Mouse (Mus musculus) ovary, postnatal 10 days (tissue): ENCODE measurements around the gene Iqcc.

Experiments used
- DNase-seq: peaks from one replicate; pipeline ENCODE4 v3.0.0; 2022; ENCODE audit warnings: low spot score

The Iqcc gene

DNA sequence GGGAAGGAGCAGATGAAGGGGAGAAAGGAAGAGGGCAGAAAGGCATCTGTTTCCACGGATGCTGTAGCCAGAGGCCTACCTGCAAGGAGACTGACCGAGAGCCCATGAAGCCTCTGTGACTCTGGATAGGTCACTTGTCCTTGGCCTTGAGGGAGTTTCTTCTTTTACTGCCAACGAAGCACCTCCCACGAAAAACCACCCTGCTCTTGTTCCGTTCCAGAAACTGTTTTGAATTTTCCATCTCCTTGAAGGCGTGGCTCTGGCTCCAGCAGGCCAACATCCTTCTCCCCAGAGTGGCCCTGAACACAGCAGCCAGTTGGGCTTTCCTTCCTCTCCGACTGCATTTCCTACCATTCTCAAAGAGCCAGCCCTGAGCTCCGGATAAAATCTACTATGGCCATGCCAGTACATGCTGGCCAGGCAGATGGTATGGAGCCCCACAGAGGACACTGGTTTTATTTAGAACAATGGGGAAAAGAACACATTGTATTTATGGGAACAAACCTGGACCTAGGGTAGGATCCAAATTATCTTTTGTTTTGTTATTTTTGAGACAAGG, 2.5 kb upstream of the Iqcc start:
- DNase-seq: no peak

DNA sequence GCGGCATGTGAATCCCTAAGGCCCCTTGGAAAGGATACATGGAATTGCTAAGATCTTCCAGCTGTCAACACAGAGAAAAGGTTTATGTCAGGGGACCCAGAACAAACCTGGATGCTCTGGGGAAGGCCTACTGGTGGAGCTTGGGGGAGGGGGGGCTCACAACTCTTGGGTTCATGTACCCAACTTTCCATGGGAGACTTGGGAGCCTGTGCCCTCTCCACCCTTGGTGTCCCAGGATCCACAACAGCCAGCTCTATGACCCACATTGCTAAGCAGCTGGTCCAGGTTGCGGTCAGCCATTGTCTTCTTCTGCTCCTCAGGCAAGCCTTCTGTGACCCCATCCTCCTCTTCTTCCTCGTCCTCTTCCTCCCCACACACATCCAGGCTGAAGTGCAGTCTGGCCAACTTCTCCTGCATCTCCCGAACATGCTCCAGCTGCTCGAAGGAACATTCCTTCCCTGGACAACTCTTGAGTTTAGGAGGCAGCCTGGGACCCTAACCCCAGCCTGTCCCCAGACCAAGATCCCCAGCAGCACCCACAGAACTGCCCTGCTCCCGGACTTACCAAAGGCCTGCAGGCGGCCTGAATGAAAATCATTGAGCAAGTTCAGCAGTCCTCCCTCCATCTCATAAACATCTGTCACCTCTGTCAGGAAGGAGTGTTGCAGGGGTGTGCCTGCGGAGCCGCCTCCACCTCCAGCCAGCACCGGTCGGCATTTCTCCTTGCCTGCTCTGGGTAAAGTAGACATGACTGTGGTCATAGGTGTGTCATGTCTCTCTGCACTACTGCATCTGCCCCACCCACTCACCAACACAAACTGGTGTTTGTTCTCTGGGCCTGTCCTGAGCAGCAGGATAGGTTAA, 1.8 kb upstream of the Iqcc start:
- no peak for DNase-seq

DNA sequence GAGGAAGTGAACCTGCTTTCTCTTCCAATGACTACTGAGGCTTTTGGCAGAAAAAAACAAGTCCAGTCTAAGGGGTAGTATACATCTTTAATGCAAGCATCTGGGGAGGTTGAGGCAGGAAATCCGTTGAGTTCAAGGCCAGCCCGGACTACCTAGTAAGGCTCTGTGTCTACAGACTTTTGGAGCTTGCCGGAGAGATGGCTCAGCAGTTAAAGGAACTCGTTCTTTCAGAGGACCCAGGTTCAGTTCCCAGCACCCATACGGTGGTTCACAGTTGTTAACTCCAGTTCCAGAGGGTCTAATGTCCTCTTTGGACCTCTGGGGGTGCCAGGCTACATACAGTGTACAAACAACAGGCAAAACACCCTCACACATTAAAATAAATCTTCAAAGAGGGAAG, 868 bp downstream of the Iqcc start:
- DNase-seq: no peak

DNA sequence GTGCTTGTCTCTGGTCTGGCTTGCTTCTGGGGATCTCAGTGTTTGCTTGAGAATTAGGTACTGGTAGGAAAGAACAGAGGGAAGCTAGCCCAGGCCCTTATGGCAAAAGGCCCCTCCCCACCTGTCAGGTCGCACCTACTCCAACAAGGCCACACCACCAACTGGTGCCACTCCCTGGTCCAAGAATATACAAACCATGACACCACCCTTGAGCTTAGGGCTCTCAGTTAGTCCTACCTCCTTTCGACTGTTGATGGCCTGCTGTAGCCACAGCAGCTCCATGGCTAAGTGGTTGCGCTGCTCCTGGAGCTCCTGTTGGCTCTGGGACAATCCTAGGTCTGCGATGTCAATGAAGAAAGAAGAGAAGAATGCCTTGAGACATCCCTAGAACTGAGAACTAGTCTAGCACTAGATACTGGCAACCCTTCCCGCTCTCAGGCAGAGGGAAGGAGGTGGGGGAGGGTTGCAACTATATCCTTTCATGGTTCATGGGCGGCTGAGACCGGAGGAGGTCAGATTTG, 1.7 kb downstream of the Iqcc start:
- no peak for DNase-seq

DNA sequence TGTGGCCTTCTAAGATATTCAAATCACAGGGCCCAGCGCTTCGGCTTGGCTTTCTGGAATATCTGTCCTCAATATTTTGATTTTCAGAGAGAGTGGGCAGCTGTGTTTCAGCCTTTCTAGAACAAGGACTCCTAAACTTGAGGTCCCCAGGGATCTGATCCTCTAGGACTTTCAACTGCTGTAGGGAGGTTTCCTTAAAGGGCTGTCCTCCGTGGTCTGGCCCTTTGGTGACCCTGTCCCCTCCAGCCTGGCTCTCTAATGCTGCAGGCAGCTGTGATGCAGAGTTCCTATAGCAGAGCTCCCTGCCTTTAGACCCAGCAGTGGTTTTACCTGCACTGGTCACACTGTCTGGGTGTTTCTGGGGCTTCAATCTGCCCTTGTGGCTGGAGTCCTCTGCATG, 2.3 kb downstream of the Iqcc start:
- DNase-seq: no peak

DNA sequence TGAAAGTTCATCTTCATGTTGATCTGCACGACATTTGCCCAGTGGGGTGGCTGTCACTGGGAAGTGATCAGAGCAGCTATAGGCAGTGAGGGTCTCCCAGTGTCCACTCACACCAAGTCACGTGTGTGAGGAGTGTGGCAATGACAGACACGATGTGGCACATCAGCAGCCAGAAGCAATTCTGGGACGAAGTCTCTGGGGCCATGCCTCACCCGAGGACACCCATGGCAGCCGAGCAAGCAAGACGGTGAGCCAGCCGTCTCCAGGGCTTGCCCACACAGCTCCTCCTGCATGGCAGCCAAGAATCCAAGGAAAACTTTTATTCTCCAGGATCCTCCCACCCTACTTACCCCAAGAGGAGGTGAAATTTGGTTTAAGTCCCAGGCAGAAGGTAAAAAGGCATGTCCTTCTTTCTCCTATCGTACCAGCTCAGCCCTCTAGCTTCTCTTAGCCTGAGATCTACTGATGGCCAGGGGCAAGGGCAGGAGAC, 3.1 kb downstream of the Iqcc start:
- DNase-seq: no peak

DNA sequence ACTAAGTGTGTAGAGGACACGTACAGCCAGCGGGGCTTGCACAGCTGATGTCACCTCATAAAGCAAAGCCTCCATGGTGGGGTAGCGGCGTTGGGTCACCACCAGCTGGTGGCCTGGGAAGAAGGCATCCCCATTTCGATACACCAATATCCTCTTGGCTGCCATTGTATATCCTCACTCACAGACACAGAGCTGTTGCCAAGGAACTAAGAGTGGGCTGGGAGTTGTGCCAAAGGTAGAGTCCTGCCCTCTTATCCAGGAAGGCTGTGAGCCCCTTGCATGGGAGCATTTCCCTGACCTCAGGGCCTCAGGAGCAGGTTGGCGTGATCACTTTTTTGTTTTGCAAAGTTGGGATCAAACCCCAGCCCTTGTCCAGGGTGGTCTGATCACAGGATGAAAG, 4.8 kb downstream of the Iqcc start, which contains the start of gene Dcdc2b:
Gene Dcdc2b (minus strand): TSS at position 165 of the 400 bp plus-strand sequence.
- DNase-seq: no peak

DNA sequence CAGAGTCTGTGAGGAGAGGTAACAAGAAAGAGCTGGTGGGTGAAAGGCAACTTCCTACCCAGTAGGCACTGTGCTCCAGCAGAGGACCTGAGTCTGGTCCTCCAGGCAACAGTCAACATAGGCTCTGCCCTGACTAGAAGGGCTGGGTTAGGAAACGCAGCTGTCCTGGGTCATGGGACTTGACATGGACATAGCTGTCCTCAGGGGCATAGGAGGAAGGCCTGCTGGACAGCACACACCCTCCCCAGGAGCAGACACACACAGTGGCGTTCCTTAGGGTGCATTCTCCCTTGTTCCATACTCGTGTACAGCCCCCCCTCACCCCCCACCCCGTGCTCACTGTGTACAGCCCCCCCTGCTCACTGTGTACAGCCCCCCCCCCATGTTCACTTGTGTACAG, 8.4 kb downstream of the Iqcc start:
- no peak for DNase-seq

DNA sequence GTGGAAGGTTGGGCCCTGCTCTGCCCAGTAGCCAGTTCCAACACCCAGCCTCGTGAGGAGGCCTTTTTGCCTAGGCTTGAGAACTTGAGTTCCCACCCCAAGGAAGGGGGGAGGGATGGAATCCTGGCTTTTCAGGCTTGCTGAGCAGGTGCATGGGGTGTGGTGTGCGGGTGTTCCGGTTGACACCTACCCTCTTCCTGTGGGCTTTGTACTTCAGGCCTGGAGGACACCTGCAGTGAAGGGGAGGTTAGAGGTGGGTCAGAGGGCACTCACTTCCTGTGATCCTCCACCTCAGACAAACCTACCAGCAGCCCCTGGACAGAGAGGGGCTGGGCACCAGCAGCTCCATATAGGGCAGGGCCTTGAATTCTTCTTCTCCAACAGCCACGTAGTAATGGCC, 8.9 kb downstream of the Iqcc start:
- no peak for DNase-seq

DNA sequence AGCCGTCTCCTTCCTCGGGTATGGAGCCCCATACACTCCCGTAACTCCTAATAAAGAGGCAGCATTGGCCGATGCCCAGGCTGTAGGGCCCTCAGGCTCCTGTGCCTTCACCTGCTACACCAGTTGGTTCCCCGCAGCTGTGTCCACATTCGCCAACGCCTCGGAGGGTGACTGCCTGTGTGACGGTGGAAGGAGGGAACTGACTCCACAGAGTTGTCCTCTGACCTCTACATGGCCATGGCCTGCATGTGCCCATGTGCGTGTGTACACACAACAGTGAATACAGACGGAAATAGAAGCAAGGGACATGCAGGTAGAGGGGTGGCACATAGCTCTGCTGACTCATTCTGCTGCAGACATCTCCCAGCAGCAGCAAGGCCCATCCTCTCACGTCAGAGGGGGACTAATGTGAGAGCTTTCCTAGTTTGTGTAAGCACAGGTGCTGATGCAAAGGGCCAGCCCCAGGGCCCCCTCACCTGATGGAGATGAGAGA, 9.7 kb downstream of the Iqcc start:
- no peak for DNase-seq

DNA sequence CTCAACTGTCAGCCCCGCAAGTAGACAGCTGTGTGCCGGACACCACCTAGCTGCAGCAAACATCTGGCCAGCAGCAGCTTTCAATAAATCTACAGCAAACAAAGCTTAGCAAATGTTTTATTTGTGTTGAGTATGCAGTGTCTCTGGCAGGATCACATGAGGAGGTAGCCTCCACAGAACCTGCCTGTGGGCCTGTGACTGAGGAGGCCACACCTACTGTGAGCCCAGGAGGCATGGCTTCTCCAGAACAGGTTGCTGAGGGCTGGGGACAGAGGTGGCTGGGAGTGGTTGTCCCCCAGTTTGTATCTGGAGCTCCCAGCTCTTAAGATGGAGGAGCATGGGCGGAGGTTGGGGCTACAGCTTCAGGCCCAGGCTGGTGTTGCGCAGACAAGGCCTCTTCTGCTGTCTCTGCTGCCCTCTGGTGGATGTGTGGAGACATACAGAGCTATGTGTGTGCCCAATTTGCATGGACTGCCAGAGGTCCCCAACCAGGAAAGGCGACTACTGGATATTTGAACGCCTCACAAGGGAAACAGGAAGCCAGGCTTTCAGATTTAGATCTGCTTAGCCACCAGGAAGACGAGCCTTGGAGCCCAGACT, 10.4 kb downstream of the Iqcc start:
- DNase-seq: peak; percentile 50

DNA sequence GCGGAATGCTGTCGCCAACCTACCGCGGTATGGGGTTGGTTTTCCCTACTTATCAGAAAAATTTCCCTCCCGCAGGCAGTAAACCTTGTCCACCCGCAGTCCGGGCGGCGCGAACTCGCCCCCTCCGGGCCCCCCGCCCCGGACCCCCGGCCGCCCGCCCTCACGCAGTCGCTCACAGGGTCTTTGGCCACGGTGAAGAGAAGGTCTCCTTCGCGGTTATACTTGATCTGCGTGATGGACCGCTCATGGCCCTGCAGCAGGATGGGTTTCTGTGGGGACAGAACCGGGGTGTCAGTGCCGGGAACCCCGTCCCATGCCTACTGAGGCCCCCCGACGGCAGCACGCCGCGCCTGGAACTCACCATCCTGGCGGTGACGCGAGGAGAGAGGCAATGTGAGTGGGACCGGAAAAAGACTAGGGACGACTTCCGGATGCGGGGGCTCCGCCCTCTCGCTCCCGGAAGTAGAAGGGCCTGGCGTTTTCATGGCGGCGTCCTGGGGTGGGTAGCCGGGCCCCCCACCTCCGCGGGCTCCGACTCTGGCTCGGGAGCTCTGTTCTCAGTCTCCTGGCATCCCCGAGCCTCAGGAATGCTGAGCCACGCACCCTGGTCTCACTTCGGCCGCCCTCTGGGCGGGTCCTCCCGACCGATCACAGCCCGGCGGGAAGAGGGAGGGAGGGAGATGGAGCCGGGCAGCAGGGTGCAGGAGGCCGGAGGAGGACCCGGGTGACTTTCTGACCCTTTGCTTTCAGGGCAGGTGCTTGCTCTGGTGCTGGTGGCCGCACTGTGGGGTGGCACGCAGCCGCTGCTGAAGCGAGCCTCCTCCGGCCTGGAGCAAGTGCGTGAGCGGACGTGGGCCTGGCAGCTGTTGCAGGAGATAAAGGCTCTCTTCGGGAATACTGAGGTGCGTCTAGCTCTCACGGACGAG, 18.4 kb downstream of the Iqcc start, which contains the start of the genes Eif3i and Tmem234:
Gene Eif3i (minus strand): TSS at position 416 of the 926 bp plus-strand sequence.
Gene Tmem234 (plus strand): TSS at position 436 of the 926 bp plus-strand sequence.
- peak; percentile 63 for DNase-seq

DNA sequence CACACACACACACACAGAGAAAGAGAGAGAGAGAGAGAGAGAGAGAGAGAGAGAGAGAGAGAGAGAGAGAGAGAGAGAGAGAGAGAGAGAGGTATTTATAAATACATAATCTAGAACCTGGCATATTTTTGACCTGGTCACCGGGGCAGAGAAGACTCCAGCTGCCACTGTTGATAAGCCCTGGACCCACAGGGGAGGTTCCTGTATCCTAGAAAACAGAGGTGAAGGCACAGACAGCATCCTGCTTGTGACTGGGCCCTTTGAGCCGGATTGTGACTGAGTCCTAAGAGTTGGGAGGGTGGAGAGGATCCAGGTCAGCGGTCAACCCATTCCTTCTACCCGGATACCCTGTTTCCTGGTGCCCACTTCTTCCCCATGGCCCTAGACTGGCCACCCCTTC, 30.0 kb downstream of the Iqcc start:
- DNase-seq: no peak

DNA sequence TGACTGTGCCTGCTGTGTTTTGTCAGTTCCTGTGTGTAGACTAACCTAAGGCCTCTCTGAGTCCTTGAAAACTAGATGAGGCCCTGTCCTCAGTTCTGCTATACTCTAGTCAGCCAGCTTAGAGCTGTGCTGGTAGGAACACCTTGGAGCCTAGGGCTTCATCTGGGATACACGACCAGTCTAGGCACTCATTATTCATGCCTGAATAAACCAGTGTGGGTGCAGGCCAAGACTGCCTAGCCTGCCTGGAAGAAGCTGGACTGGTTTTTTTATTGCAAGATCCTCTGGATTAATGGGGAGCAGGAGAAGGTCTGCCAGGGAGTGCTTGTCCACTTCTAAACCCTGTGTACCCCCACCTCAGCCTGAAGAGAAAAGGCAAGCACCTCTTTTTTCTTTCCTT, 32.0 kb downstream of the Iqcc start:
- no peak for DNase-seq

DNA sequence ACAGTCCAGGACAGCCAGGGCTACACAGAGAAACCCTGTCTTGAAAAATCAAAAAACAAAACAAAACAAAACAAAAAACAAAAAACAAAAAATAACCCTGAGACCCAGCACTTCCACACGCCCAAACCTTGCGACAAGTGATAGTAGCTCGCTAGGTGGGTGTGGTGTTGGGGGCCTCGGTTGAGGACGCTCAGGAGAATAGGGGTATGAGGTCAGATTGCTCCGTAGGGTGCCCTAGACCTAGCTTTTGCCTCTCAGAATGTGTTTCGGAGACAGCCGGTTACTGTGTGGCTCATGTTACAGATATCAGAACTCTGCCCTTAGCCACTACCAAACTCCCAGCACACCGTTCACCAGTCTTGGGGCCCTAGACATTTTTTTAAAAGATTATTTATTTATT, 33.1 kb downstream of the Iqcc start:
- DNase-seq: no peak

DNA sequence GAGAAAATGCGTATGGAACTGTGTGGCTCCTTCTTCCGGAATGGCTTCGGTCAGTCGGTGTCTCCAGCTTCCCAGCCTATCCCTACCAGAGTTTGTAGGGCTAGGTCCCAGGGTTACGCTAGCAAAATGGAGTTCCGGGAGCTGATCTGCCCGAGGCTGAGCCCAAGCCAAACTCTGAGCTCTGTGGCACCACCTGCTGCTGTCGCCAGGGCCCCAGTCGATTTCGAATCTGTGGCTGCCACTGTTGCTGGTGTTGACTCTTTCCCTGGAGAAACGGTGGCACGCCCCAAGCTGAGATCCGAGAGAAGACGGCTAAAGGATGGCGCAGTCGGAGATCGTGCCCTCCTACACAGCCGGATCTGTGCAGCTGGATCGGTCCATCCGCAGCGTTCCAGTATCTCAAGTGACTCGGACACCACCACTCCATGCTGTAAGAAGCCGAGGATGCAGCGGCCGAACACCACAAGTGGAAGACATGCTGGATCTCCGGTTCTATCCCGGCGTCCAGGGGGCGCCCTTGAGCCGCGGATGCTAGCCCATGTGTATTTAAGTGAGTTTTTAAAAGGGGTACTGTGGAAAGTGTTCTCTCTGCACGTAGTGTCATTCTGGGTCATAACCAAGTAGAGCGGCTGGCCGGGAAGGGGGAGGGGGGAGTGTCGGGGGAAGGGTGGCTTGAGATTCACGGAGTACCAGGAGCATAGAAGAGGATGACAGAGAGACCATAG, 33.9 kb downstream of the Iqcc start:
- peak; percentile 72 for DNase-seq

DNA sequence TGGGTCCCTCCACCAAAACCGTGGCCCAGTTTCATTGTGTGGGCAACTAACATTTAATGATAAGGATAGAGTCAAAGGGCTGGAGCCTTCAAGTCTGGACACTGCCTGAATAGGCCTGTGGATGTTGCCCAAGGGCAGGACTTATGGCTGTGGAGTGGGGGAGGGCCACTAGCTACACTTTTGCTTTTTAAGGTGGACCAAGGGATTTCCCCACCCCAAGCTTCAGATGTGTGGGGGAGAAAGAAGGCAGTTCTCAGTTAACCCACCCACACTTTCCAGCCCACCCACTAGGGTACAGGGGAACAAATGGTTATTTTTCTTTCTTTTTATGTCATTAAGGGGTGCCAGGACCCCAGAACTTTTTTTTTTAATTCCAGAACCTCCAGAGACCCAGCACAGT, 34.5 kb downstream of the Iqcc start:
- no peak for DNase-seq

DNA sequence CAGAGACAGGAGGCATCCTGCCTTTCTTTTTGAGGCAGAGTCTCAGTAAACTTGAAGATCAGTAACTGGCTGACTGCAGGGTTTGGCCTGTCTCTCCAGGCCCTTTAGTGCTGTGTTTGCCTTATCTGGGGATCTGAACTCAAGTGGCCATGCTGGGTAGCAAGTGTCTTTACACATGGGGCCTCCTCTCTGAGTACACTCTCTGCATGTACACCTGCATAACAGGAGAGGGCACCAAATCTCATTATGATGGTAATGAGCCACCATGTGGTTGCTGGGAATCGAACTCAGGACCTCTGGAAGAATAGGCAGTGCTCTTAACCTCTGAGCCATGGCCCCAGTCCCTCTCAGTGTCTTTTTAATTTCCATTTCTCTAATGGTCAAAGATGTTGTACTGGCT, 36.6 kb downstream of the Iqcc start:
- DNase-seq: no peak

DNA sequence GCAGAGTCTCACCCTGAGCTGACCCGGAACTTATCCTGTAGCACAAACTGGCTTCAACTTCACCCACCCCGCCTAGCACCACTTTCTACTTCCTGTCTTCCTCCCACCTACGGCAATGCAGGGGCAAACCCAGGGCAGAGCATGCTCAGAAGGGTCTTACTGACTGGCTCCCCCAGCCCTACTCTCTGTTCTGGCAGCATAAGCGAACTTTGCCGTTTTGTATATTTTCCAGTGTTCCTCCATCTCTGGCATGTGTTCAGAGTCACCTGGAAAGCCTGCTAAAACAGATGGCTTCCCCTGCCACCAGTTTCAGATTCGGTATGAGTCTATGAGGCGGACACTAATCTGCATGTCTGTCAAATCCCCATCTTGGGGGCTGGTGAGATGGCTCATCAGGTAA, 38.6 kb downstream of the Iqcc start:
- no peak for DNase-seq

DNA sequence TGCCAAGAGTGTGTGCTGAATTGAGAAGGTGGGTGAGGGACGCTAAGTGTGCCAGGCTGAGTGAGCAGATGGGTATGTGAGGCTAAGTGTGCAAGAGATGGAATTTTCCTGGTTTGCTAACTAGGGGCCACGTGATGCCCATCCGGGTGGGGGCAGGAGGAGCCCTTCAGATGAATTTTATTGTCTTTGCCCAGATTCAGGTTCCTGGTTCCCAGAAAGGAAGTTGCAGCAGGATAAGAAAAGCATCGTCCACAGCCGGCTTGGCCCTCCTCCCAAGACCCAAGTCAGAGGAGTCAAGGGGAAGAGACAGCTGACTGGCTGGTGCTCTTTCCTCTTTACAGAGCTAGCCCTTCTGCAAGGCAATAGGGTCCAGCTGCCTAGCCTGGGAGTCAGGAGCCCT, 40.4 kb downstream of the Iqcc start, which contains the start of gene Fam167b:
Gene Fam167b (minus strand): TSS at position 84 of the 400 bp plus-strand sequence.
- no peak for DNase-seq

DNA sequence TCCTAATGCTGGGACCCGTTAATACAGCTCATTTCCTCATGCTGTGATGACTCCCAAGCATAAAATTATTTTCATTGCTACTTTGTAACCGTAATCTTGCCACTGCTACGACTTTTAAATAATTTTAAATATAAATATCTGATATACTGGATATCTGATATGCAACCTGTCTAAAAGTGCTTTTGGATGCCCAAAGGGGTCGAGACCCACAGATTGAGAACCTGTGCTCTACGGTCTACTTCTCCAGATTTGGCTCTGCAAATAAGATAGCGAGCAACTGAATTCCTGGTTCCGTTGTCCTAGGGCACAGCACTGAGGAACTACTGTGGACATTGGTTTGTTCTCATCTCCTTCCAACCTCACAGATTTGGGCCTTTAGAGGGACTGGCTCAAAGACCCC, 41.2 kb downstream of the Iqcc start:
- no peak for DNase-seq
